Mouse (Mus musculus): ENCODE results near the gene Ttn. TPM values are rescaled to one million over a fixed set of nuclear protein-coding genes. Genes with fewer than 3 reads are reported as not detected.

Gene Ttn
- total and polyA plus RNA-seq, 3 experiments, result under 0.01 to 0.03 TPM; not detected in 1

- no peak overlapping the region for H3K27ac ChIP-seq (ENCODE audit: control insufficient read depth, low read depth, low read length)
- DNase-seq (ENCODE audit: low read depth, low spot score), result no peak
- no peak for TF ChIP-seq MAZ (IDR thresholded peaks at IDR 0.05; ENCODE audit: low read depth, low read length)
- no peak for TF ChIP-seq ETS1 (IDR thresholded peaks at IDR 0.05; ENCODE audit: low read depth, low read length)
- TF ChIP-seq TAL1 (IDR thresholded peaks at IDR 0.05; ENCODE audit: low read length), result no peak
- TF ChIP-seq TBP (IDR thresholded peaks at IDR 0.05; ENCODE audit: low read depth, low read length), result no peak
- TF ChIP-seq GABPA (IDR thresholded peaks at IDR 0.05; ENCODE audit: low read depth, low read length), result no peak
- TF ChIP-seq RCOR1 (IDR thresholded peaks at IDR 0.05; ENCODE audit: low read depth, low read length), result no peak
- no peak for TF ChIP-seq MYB (IDR thresholded peaks at IDR 0.05; ENCODE audit: low read depth, low read length)
- no peak for TF ChIP-seq EP300 (IDR thresholded peaks at IDR 0.05; ENCODE audit: low read depth in 1 of 2, low read length in 2 of 2)
- no peak for TF ChIP-seq UBTF (IDR thresholded peaks at IDR 0.05; ENCODE audit: borderline replicate concordance, insufficient read depth, low read depth, low read length)
- no peak for TF ChIP-seq MXI1 (IDR thresholded peaks at IDR 0.05; ENCODE audit: low read depth, low read length)
- TF ChIP-seq ZKSCAN1 (IDR thresholded peaks at IDR 0.05; ENCODE audit: low read depth, low read length), result no peak
- no peak for TF ChIP-seq NELFE (IDR thresholded peaks at IDR 0.05; ENCODE audit: low read depth, low read length)
- no peak for TF ChIP-seq CHD2 (IDR thresholded peaks at IDR 0.05; ENCODE audit: low read length)
- no peak for TF ChIP-seq RAD21 (IDR thresholded peaks at IDR 0.05; ENCODE audit: low read depth, low read length)
- no peak for TF ChIP-seq POLR2A (IDR thresholded peaks at IDR 0.05; ENCODE audit: control insufficient read depth in 1 of 2, insufficient read depth in 1 of 2, low read depth in 1 of 2, low read length in 2 of 2, poor library complexity in 1 of 2)
- no peak for TF ChIP-seq NRF1 (IDR thresholded peaks at IDR 0.05; ENCODE audit: insufficient read depth, low read depth, low read length, poor library complexity, severe bottlenecking)
- TF ChIP-seq ELF1 (IDR thresholded peaks at IDR 0.05; ENCODE audit: low read depth, low read length), result no peak
- no peak for TF ChIP-seq E2F4 (IDR thresholded peaks at IDR 0.05; ENCODE audit: borderline replicate concordance, low read depth, low read length)
- no peak for TF ChIP-seq ZNF384 (IDR thresholded peaks at IDR 0.05; ENCODE audit: low read depth, low read length)
- no peak for TF ChIP-seq POLR2AphosphoS2 (IDR thresholded peaks at IDR 0.05; ENCODE audit: low read length)
These were observed 176.0 kb downstream of the Ttn start for GRCm38 (mm10) chr2:76806376-76806775.

DNA sequence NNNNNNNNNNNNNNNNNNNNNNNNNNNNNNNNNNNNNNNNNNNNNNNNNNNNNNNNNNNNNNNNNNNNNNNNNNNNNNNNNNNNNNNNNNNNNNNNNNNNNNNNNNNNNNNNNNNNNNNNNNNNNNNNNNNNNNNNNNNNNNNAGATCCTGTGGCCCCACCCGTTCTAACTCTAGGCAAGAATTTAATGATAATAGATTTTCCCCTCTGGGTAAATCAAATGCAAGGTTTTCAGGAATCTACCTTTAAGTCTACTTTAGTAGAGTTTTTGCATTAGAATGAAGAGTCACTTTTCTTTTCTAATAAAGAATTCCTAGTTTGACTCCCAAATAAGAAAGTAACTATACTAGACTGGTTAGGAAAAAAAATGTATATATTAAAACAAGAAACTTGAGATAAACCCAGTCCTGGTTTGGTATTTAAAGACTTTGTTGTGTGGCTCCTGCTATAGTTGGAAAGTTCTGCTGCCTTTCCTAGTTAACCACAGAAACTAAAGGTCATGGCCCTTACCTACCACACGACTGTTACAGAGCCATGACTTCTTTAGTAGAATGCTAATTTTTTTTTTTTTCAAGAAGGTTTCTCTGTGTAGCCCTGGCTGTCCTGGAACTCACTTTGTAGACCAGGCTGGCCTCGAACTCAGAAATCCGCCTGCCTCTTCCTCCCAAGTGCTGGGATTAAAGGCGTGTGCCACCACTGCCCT is 177.0 kb downstream of the Ttn start:
- H3K27ac ChIP-seq (ENCODE audit: control insufficient read depth, low read depth, low read length), result no peak overlapping the region

More at GRCm38 (mm10) chr2:76806376-76806775, 176.0 kb downstream of the Ttn start:
- no peaks in the 10 kb centered on the region for H3K27me3 ChIP-seq (ENCODE audit: control insufficient read depth in 1 of 2, insufficient read depth in 2 of 2, low read length in 2 of 2)
- no peak overlapping the region for H3K4me3 ChIP-seq (ENCODE audit: control insufficient read depth in 1 of 2, insufficient read depth in 1 of 2, low read depth in 2 of 2, low read length in 2 of 2)
- no peaks in the 10 kb centered on the region for H3K4me1 ChIP-seq (ENCODE audit: control insufficient read depth in 1 of 2, insufficient read depth in 2 of 2, low read length in 2 of 2)
- H3K9ac ChIP-seq (ENCODE audit: control insufficient read depth, low read depth, low read length, poor library complexity, severe bottlenecking), result no peak overlapping the region
- no peaks in the 10 kb centered on the region for H3K9me3 ChIP-seq (replicated peaks; ENCODE audit: insufficient read depth, low read length)
- H3K79me2 ChIP-seq (ENCODE audit: control insufficient read depth, insufficient read depth, low read length, poor library complexity), result no peaks in the 10 kb centered on the region
- no peaks in the 10 kb centered on the region for H3K36me3 ChIP-seq (ENCODE audit: control insufficient read depth in 1 of 2, insufficient read depth in 2 of 2, low read length in 2 of 2)

More for the DNA sequence above, 177.0 kb downstream of the Ttn start:
- no peaks in the 10 kb centered on the region for H3K4me1 ChIP-seq (ENCODE audit: control insufficient read depth in 1 of 2, insufficient read depth in 2 of 2, low read length in 2 of 2)
- H3K9me3 ChIP-seq (replicated peaks; ENCODE audit: insufficient read depth, low read length), result no peaks in the 10 kb centered on the region
- no peak overlapping the region for H3K9ac ChIP-seq (ENCODE audit: control insufficient read depth, low read depth, low read length, poor library complexity, severe bottlenecking)
- H3K79me2 ChIP-seq (ENCODE audit: control insufficient read depth, insufficient read depth, low read length, poor library complexity), result no peaks in the 10 kb centered on the region
- no peak for TF ChIP-seq NRF1 (IDR thresholded peaks at IDR 0.05; ENCODE audit: insufficient read depth, low read depth, low read length, poor library complexity, severe bottlenecking)
- no peak for TF ChIP-seq MAFK (IDR thresholded peaks at IDR 0.05; ENCODE audit: borderline replicate concordance, low read depth, low read length)
- no peak for TF ChIP-seq POLR2A (IDR thresholded peaks at IDR 0.05; ENCODE audit: control insufficient read depth in 1 of 2, insufficient read depth in 1 of 2, low read depth in 1 of 2, low read length in 2 of 2, poor library complexity in 1 of 2)
- no peaks in the 10 kb centered on the region for H3K27me3 ChIP-seq (ENCODE audit: control insufficient read depth in 1 of 2, insufficient read depth in 2 of 2, low read length in 2 of 2)
- no peak for DNase-seq (ENCODE audit: low read depth, low spot score)
- no peak overlapping the region for H3K4me3 ChIP-seq (ENCODE audit: control insufficient read depth in 1 of 2, insufficient read depth in 1 of 2, low read depth in 2 of 2, low read length in 2 of 2)
- no peaks in the 10 kb centered on the region for H3K36me3 ChIP-seq (ENCODE audit: control insufficient read depth in 1 of 2, insufficient read depth in 2 of 2, low read length in 2 of 2)

Measured in MEL (cell line).